In genomic region chr6:124758849-124759232, GRCm38 (mm10) we compare ENCODE assay signal across 9 mouse cellular contexts. TPM values are rescaled to one million over a fixed set of nuclear protein-coding genes. Genes with fewer than 3 reads are reported as not detected.
A peak's percentile ranks its signal among the peaks of the same experiment; 100 is the strongest.
DNase-seq lines count a peak whose midpoint lies in the region; ATAC-seq lines count a peak whose summit lies in the region.
"Had no signal": no experiment of that assay in that cellular context is flagged by ENCODE, and none has a peak within 500 bp of the region (broad histone marks: within the 10 kb centered on the region; RNA-seq: fewer than 3 reads in every experiment).

No protein-coding gene starts in this region.

- no peaks in the 10 kb centered on the region for H3K9me3 ChIP-seq in neural tube, embryonic 11.5 days (ENCODE audit: control insufficient read depth, low read length)
- H3K9me3 ChIP-seq in liver, embryonic 12.5 days (replicated peaks): no peaks in the 10 kb centered on the region

- no peaks in the 10 kb centered on the region for H3K27me3 ChIP-seq in neural tube, embryonic 11.5 days (ENCODE audit: control insufficient read depth, insufficient read depth, low read length)
- peaks cover 98% of the 10 kb centered on the region for H3K27me3 ChIP-seq in liver, embryonic 12.5 days (replicated peaks)

- peak overlapping the region; percentile 12; the same call in 1 of the 2 replicates for H3K4me2 ChIP-seq in neural tube, embryonic 11.5 days (ENCODE audit: low read depth)
- 0 out of 2 replicates have a peak overlapping the region, but pooled peaks have one; percentile 25 for H3K4me2 ChIP-seq in liver, embryonic 12.5 days

- WGBS in neural tube, embryonic 11.5 days: 72% methylated on average over 2 of the region's 2 CpGs
- WGBS in liver, embryonic 12.5 days (ENCODE audit: insufficient replicate concordance): 40% methylated on average over 2 of the region's 2 CpGs

- H3K27ac ChIP-seq in neural tube, embryonic 11.5 days (ENCODE audit: low read depth, low read length): no peak overlapping the region
- no peak overlapping the region for H3K27ac ChIP-seq in liver, embryonic 12.5 days

- peak; percentile 56 for DNase-seq in cerebellum, adult 9-11 months
- DNase-seq in cerebellum, adult 18-20 months: no peak
- DNase-seq in neural tube, embryonic 11.5 days (ENCODE audit: low spot score): no peak
- no peak for DNase-seq in neural tube, embryonic 10.5 days (ENCODE audit: extremely low spot score, low spot score)
- DNase-seq in embryo, embryonic 10 days (ENCODE audit: low spot score): no peak
- no peak for DNase-seq in retina, postnatal 1 day
- no peak for DNase-seq in layer of hippocampus, adult 9-10 months (ENCODE audit: low spot score)

- H3K4me1 ChIP-seq in neural tube, embryonic 11.5 days (ENCODE audit: control insufficient read depth, insufficient read depth, low read length): peaks cover 27% of the 10 kb centered on the region
- H3K4me1 ChIP-seq in liver, embryonic 12.5 days: peaks cover 40% of the 10 kb centered on the region

- H3K36me3 ChIP-seq in neural tube, embryonic 11.5 days (ENCODE audit: control insufficient read depth, insufficient read depth, low read length): no peaks in the 10 kb centered on the region
- H3K36me3 ChIP-seq in liver, embryonic 12.5 days: no peaks in the 10 kb centered on the region

- no peak for ATAC-seq in neural tube, embryonic 11.5 days (ENCODE audit: insufficient read depth, low FRiP score, low TSS enrichment)
- no peak for ATAC-seq in liver, embryonic 12.5 days

- H3K9ac ChIP-seq in neural tube, embryonic 11.5 days (ENCODE audit: low read length): 0 out of 2 replicates have a peak overlapping the region, but pooled peaks have one; percentile 3
- H3K9ac ChIP-seq in liver, embryonic 12.5 days: 0 out of 2 replicates have a peak overlapping the region, but pooled peaks have one; percentile 8

- H3K4me3 ChIP-seq in neural tube, embryonic 11.5 days (ENCODE audit: low read depth, low read length): no peak overlapping the region
- H3K4me3 ChIP-seq in liver, embryonic 12.5 days: no peak overlapping the region

RNA-seq across cellular contexts. Expression of gene Atn1, which starts 2.5 kb away (rescaled TPM):
- polyA plus RNA-seq in neural tube, embryonic 11.5 days (2014; fragmentation: Nextera tagmentation; extraction: Ambion mirVana): 11.8 and 12.1 TPM in 2 replicates
- polyA plus RNA-seq in liver, embryonic 12.5 days (2016; fragmentation: Nextera tagmentation; extraction: Ambion mirVana): 2.6 and 2.9 TPM in 2 replicates

RNA-seq across cellular contexts. Expression of gene Gm45234, which starts 3.0 kb away (rescaled TPM):
- not detected in 2 replicates for polyA plus RNA-seq in neural tube, embryonic 11.5 days (2014; fragmentation: Nextera tagmentation; extraction: Ambion mirVana)
- not detected in 2 replicates for polyA plus RNA-seq in liver, embryonic 12.5 days (2016; fragmentation: Nextera tagmentation; extraction: Ambion mirVana)
- polyA plus RNA-seq: brain, embryonic 14.5 days had no signal

RNA-seq across cellular contexts. Expression of gene Eno2, which starts 10.6 kb away (rescaled TPM):
- polyA plus RNA-seq in neural tube, embryonic 11.5 days (2014; fragmentation: Nextera tagmentation; extraction: Ambion mirVana): 8.5 and 9.8 TPM in 2 replicates
- polyA plus RNA-seq in liver, embryonic 12.5 days (2016; fragmentation: Nextera tagmentation; extraction: Ambion mirVana): 0.77 and 1.0 TPM in 2 replicates

RNA-seq across cellular contexts. Expression of gene Grcc10, which starts 17.7 kb away (rescaled TPM):
- 456 and 504 TPM in 2 replicates for polyA plus RNA-seq in neural tube, embryonic 11.5 days (2014; fragmentation: Nextera tagmentation; extraction: Ambion mirVana)
- polyA plus RNA-seq in liver, embryonic 12.5 days (2016; fragmentation: Nextera tagmentation; extraction: Ambion mirVana): 109 and 116 TPM in 2 replicates

RNA-seq across cellular contexts. Expression of gene Ptpn6, which starts 20.3 kb away (rescaled TPM):
- polyA plus RNA-seq in neural tube, embryonic 11.5 days (2014; fragmentation: Nextera tagmentation; extraction: Ambion mirVana): 6.9 and 8.0 TPM in 2 replicates
- polyA plus RNA-seq in liver, embryonic 12.5 days (2016; fragmentation: Nextera tagmentation; extraction: Ambion mirVana): 30.8 and 31.3 TPM in 2 replicates
